Mouse (Mus musculus) megakaryocyte-erythroid progenitor cell, adult 5-6 weeks (primary cell): ENCODE measurements around the gene Vmn1r57. TPM values are rescaled to one million over a fixed set of nuclear protein-coding genes. Genes with fewer than 3 reads are reported as not detected.
"Not testable (repeated sequence)": the region's sequence is repeated elsewhere in the genome, so short reads cannot be mapped to it uniquely, and the experiment has no call there.

Source experiments
- ATAC-seq: replicated peaks from 2 replicates; pipeline ENCODE4 v1.8.0; 2016; ENCODE audit warnings: mild to moderate bottlenecking, inconsistent platforms; ENCODE audit not compliant: severe bottlenecking, poor library complexity, low FRiP score, low TSS enrichment
- total RNA-seq, 2 experiments: library from RNA; stranded (forward) in 1 of 2; stranded (reverse) in 1 of 2; fragments of 200-1000, 215-1000 nt in 1 of 2; fragments of >200 nt in 1 of 2; fragmentation: Nextera tagmentation in 1 of 2; gene quantifications; 2 replicates each; pipeline ENCODE4 v1.2.3; 2014 to 2017

Gene Vmn1r57
- total RNA-seq (2014; fragmentation: Nextera tagmentation) (not detected in 2 replicates), total RNA-seq (2017) (not detected in 2 replicates)

GRCm38 (mm10) chr7:5218193-5218592 lies at the start of gene Vmn1r57:
Vmn1r57 (plus strand) TSS chr7:5218493.
- not testable (repeated sequence) for ATAC-seq

GRCm38 (mm10) chr7:5196647-5197046 lies 21.6 kb upstream of the Vmn1r57 start, which contains the start of gene Vmn1r56:
Vmn1r56 (minus strand) TSS chr7:5196747.
- ATAC-seq, result not testable (repeated sequence)

GRCm38 (mm10) chr7:5263051-5263450 lies 44.8 kb downstream of the Vmn1r57 start:
- no peak for ATAC-seq

Other genes with a start within 250 kb of the Vmn1r57 start
- gene Sbk3, start 247.3 kb upstream of the Vmn1r57 start, total RNA-seq (2014; fragmentation: Nextera tagmentation), result not detected in 2 replicates
- not detected in 2 replicates for gene Sbk3, start 247.3 kb upstream of the Vmn1r57 start, total RNA-seq (2017)
- gene Zfp579, start 222.3 kb upstream of the Vmn1r57 start, total RNA-seq (2014; fragmentation: Nextera tagmentation), result 12.0 and 32.5 TPM in 2 replicates
- 0.76 and 2.2 TPM in 2 replicates for gene Zfp579, start 222.3 kb upstream of the Vmn1r57 start, total RNA-seq (2017)
- gene Zfp524, start 204.1 kb upstream of the Vmn1r57 start, total RNA-seq (2014; fragmentation: Nextera tagmentation), result 16.6 and 19.9 TPM in 2 replicates
- gene Zfp524, start 204.1 kb upstream of the Vmn1r57 start, total RNA-seq (2017), result 3.0 and 9.3 TPM in 2 replicates
- 34.8 and 35.7 TPM in 2 replicates for gene Fiz1, start 203.8 kb upstream of the Vmn1r57 start, total RNA-seq (2014; fragmentation: Nextera tagmentation)
- 19.8 and 32.7 TPM in 2 replicates for gene Fiz1, start 203.8 kb upstream of the Vmn1r57 start, total RNA-seq (2017)
- 2.6 TPM in 1 of 2 replicates, not detected in the other for gene Gm44973, start 203.0 kb upstream of the Vmn1r57 start, total RNA-seq (2014; fragmentation: Nextera tagmentation)
- gene Gm44973, start 203.0 kb upstream of the Vmn1r57 start, total RNA-seq (2017), result not detected in 2 replicates
- gene Zfp865, start 198.1 kb upstream of the Vmn1r57 start, total RNA-seq (2014; fragmentation: Nextera tagmentation), result 22.7 and 24.4 TPM in 2 replicates
- gene Zfp865, start 198.1 kb upstream of the Vmn1r57 start, total RNA-seq (2017), result 7.8 and 9.8 TPM in 2 replicates
- not detected in 2 replicates for gene Ccdc106, start 197.9 kb upstream of the Vmn1r57 start, total RNA-seq (2014; fragmentation: Nextera tagmentation)
- 0.42 and 0.56 TPM in 2 replicates for gene Ccdc106, start 197.9 kb upstream of the Vmn1r57 start, total RNA-seq (2017)
- 1.3 and 2.0 TPM in 2 replicates for gene 4632433K11Rik, start 184.4 kb upstream of the Vmn1r57 start, total RNA-seq (2014; fragmentation: Nextera tagmentation)
- gene 4632433K11Rik, start 184.4 kb upstream of the Vmn1r57 start, total RNA-seq (2017), result 0.23 TPM in 1 of 2 replicates, not detected in the other
- 1.0 and 1.9 TPM in 2 replicates for gene Zfp784, start 180.0 kb upstream of the Vmn1r57 start, total RNA-seq (2014; fragmentation: Nextera tagmentation)
- 0.09 and 2.9 TPM in 2 replicates for gene Zfp784, start 180.0 kb upstream of the Vmn1r57 start, total RNA-seq (2017)
- 1.3 and 2.1 TPM in 2 replicates for gene Zfp580, start 167.0 kb upstream of the Vmn1r57 start, total RNA-seq (2014; fragmentation: Nextera tagmentation)
- gene Zfp580, start 167.0 kb upstream of the Vmn1r57 start, total RNA-seq (2017), result not detected in 2 replicates
- 259 and 276 TPM in 2 replicates for gene U2af2, start 156.3 kb upstream of the Vmn1r57 start, total RNA-seq (2014; fragmentation: Nextera tagmentation)
- 284 and 302 TPM in 2 replicates for gene U2af2, start 156.3 kb upstream of the Vmn1r57 start, total RNA-seq (2017)
- 134 and 193 TPM in 2 replicates for gene Epn1, start 138.3 kb upstream of the Vmn1r57 start, total RNA-seq (2014; fragmentation: Nextera tagmentation)
- 51.1 and 62.6 TPM in 2 replicates for gene Epn1, start 138.3 kb upstream of the Vmn1r57 start, total RNA-seq (2017)
- gene Rfpl4, start 101.5 kb upstream of the Vmn1r57 start, total RNA-seq (2014; fragmentation: Nextera tagmentation), result not detected in 2 replicates
- gene Rfpl4, start 101.5 kb upstream of the Vmn1r57 start, total RNA-seq (2017), result not detected in 2 replicates
- not detected in 2 replicates for gene Rasl2-9, start 92.5 kb upstream of the Vmn1r57 start, total RNA-seq (2014; fragmentation: Nextera tagmentation)
- not detected in 2 replicates for gene Rasl2-9, start 92.5 kb upstream of the Vmn1r57 start, total RNA-seq (2017)
- not detected in 2 replicates for gene Vmn1r55, start 68.8 kb upstream of the Vmn1r57 start, total RNA-seq (2014; fragmentation: Nextera tagmentation)
- not detected in 2 replicates for gene Vmn1r55, start 68.8 kb upstream of the Vmn1r57 start, total RNA-seq (2017)
- not detected in 2 replicates for gene Vmn1r56, start 21.7 kb upstream of the Vmn1r57 start, total RNA-seq (2014; fragmentation: Nextera tagmentation)
- gene Vmn1r56, start 21.7 kb upstream of the Vmn1r57 start, total RNA-seq (2017), result not detected in 2 replicates
- not detected in 2 replicates for gene Gm5065, start 132.0 kb downstream of the Vmn1r57 start, total RNA-seq (2014; fragmentation: Nextera tagmentation)
- not detected in 2 replicates for gene Gm5065, start 132.0 kb downstream of the Vmn1r57 start, total RNA-seq (2017)
- gene Nlrp2, start 132.5 kb downstream of the Vmn1r57 start, total RNA-seq (2014; fragmentation: Nextera tagmentation), result not detected in 2 replicates
- not detected in 2 replicates for gene Nlrp2, start 132.5 kb downstream of the Vmn1r57 start, total RNA-seq (2017)
- not detected in 2 replicates for gene Vmn1r58, start 194.9 kb downstream of the Vmn1r57 start, total RNA-seq (2014; fragmentation: Nextera tagmentation)
- gene Vmn1r58, start 194.9 kb downstream of the Vmn1r57 start, total RNA-seq (2017), result not detected in 2 replicates
- gene Vmn1r59, start 238.3 kb downstream of the Vmn1r57 start, total RNA-seq (2014; fragmentation: Nextera tagmentation), result not detected in 2 replicates
- not detected in 2 replicates for gene Vmn1r59, start 238.3 kb downstream of the Vmn1r57 start, total RNA-seq (2017)